Mouse (Mus musculus) ES-E14 (cell line): Measurements from ENCODE around the gene Phb2.

Experiments
- CHD2 ChIP-seq: IDR thresholded peaks from 2 replicates; pipeline ENCODE4 v1.6.1; 2014; ENCODE audit warnings: mild to moderate bottlenecking, low read depth, low read length, inconsistent platforms
- HCFC1 ChIP-seq: IDR thresholded peaks from 2 replicates; pipeline ENCODE4 v1.6.1; 2012; ENCODE audit warnings: low read length, inconsistent platforms, borderline replicate concordance; ENCODE audit not compliant: insufficient read depth
- MAFK ChIP-seq: IDR thresholded peaks from 2 replicates; pipeline ENCODE4 v1.6.1; 2014; ENCODE audit warnings: mild to moderate bottlenecking, low read depth, low read length, inconsistent platforms; ENCODE audit not compliant: insufficient read depth
- ZC3H11A ChIP-seq: IDR thresholded peaks from 2 replicates; pipeline ENCODE4 v1.6.1; 2012; ENCODE audit warnings: low read depth, mild to moderate bottlenecking, inconsistent platforms, low read length, borderline replicate concordance
- ZNF384 ChIP-seq: IDR thresholded peaks from 2 replicates; pipeline ENCODE4 v1.6.1; 2012; ENCODE audit warnings: low read depth, low read length, inconsistent platforms

GRCm38 (mm10) chr6:124744755-124745321 is 32.7 kb downstream of the Phb2 start:
- no peak for TF ChIP-seq CHD2
- no peak for TF ChIP-seq MAFK
- no peak for TF ChIP-seq HCFC1
- TF ChIP-seq ZC3H11A = no peak
- no peak for TF ChIP-seq ZNF384
